Mouse (Mus musculus): ENCODE measurements around the gene Ankrd7.

DNA sequence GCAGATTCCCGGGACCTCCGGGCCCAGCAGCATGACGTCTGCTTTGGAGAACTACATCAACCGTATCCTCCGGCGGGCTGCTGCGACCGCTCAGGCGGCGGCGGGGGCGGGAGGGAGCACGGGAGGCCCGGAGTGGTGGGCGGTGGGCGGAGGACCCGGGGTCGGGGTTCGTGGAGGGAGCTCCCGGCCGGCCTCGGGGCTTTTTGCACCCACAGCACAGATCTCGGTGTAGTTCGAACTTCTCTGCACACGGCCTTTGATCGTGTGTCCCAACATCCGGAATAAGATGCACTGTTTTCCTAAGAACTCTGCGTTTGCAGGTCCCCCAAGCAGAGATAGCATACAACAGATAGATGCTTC lies 17.4 kb upstream of the Ankrd7 start:
- TF ChIP-seq CTCF (conservative IDR thresholded peaks at IDR 0.05 in 1 of 2, IDR thresholded peaks at IDR 0.05 in 1 of 2; ENCODE audit: low read depth in 2 of 2, low read length in 2 of 2) (no peak), EP300 (IDR thresholded peaks at IDR 0.05; ENCODE audit: low read length) (no peak), POLR2AphosphoS2 (IDR thresholded peaks at IDR 0.05; ENCODE audit: low read depth, low read length) (no peak), POLR2A (IDR thresholded peaks at IDR 0.05; ENCODE audit: low read depth, low read length) (no peak), MAZ (IDR thresholded peaks at IDR 0.05; ENCODE audit: low read depth, low read length) (no peak)

All from CH12.LX (cell line).